50 mouse cellular contexts compared by ENCODE assay signal in genomic region chr3:53854831-53855230, GRCm38 (mm10). TPM values are rescaled to one million over a fixed set of nuclear protein-coding genes. Genes with fewer than 3 reads are reported as not detected.
"Had no signal": no experiment of that assay in that cellular context is flagged by ENCODE, and none has a peak within 500 bp of the region (broad histone marks: within the 10 kb centered on the region; RNA-seq: fewer than 3 reads in every experiment).

No protein-coding gene starts in this region.

- DNase-seq: heart, postnatal 10 days; heart, postnatal 36 days; heart, postnatal 4 days; kidney, adult 11 months; kidney, adult 18-20 months; kidney, adult 2 months; kidney, adult 8-10 months; kidney, adult 9 months; kidney, postnatal 10 days; kidney, postnatal 14 days; kidney, postnatal 25 days; kidney, postnatal 36 days; kidney, postnatal 4 days; layer of hippocampus, adult 9-11 months; layer of hippocampus, postnatal 36 days had no signal

- H3K4me3 ChIP-seq: heart, embryonic 10.5 days; heart, embryonic 12.5 days; heart, embryonic 13.5 days; heart, embryonic 15.5 days; hindbrain, embryonic 10.5 days; hindbrain, embryonic 12.5 days; hindbrain, embryonic 13.5 days; hindbrain, embryonic 15.5 days; intestine, embryonic 15.5 days; kidney, embryonic 15.5 days; layer of hippocampus, adult 2 months had no signal

- ATAC-seq: hindbrain, embryonic 16.5 days; hindbrain, postnatal 0 days; inflammation-experienced regulatory T-cells, adult 6 months; intestine, embryonic 15.5 days; intestine, embryonic 16.5 days had no signal

- H3K9ac ChIP-seq: heart, embryonic 12.5 days; heart, embryonic 13.5 days; heart, embryonic 15.5 days; hindbrain, embryonic 12.5 days; hindbrain, embryonic 13.5 days; hindbrain, embryonic 14.5 days; hindbrain, embryonic 15.5 days; intestine, embryonic 15.5 days; kidney, embryonic 15.5 days had no signal

- H3K9me3 ChIP-seq: heart, embryonic 10.5 days; heart, embryonic 12.5 days; heart, embryonic 13.5 days; heart, embryonic 15.5 days; hindbrain, embryonic 10.5 days; hindbrain, embryonic 12.5 days; hindbrain, embryonic 13.5 days; hindbrain, embryonic 15.5 days; intestine, embryonic 15.5 days; kidney, embryonic 15.5 days had no signal

- H3K4me2 ChIP-seq: heart, embryonic 11.5 days; heart, embryonic 12.5 days; heart, embryonic 13.5 days; heart, embryonic 15.5 days; hindbrain, embryonic 12.5 days; hindbrain, embryonic 13.5 days; hindbrain, embryonic 14.5 days; hindbrain, embryonic 15.5 days; intestine, embryonic 15.5 days; kidney, embryonic 15.5 days had no signal

- H3K4me1 ChIP-seq: heart, embryonic 10.5 days; heart, embryonic 12.5 days; heart, embryonic 13.5 days; heart, embryonic 15.5 days; hindbrain, embryonic 10.5 days; hindbrain, embryonic 12.5 days; hindbrain, embryonic 13.5 days; hindbrain, embryonic 15.5 days; intestine, embryonic 15.5 days; kidney, embryonic 15.5 days had no signal

- H3K27me3 ChIP-seq: heart, embryonic 12.5 days; heart, embryonic 13.5 days; heart, embryonic 15.5 days; hindbrain, embryonic 12.5 days; hindbrain, embryonic 13.5 days; hindbrain, embryonic 15.5 days; intestine, embryonic 15.5 days; kidney, embryonic 15.5 days had no signal

- H3K27ac ChIP-seq: heart, embryonic 10.5 days; heart, embryonic 13.5 days; heart, embryonic 15.5 days; hindbrain, embryonic 10.5 days; hindbrain, embryonic 12.5 days; hindbrain, embryonic 13.5 days; hindbrain, embryonic 14.5 days; hindbrain, embryonic 15.5 days; hindbrain, postnatal 0 days; intestine, embryonic 15.5 days; kidney, embryonic 15.5 days; kidney, postnatal 0 days; layer of hippocampus, adult 2 months had no signal

RNA-seq across cellular contexts. Expression of gene Gm10985, which starts 9.9 kb away (rescaled TPM):
- total RNA-seq: heart, postnatal 10 days; heart, postnatal 25 days; heart, postnatal 36 days; heart, postnatal 4 days; hematopoietic stem cell, adult 5-6 weeks; hindbrain, postnatal 0 days; layer of hippocampus, adult 18-20 months; layer of hippocampus, adult 2 months; layer of hippocampus, adult 8-10 months; layer of hippocampus, postnatal 10 days; layer of hippocampus, postnatal 14 days; layer of hippocampus, postnatal 25 days; layer of hippocampus, postnatal 36 days; left cerebral cortex, adult 18-20 months had no signal
- polyA plus RNA-seq: heart, embryonic 10.5 days; heart, embryonic 11.5 days; heart, embryonic 12.5 days; heart, embryonic 13.5 days; heart, embryonic 14.5 days; heart, embryonic 15.5 days; heart, embryonic 16.5 days; heart, postnatal 0 days; hindbrain, embryonic 10.5 days; hindbrain, embryonic 11.5 days; hindbrain, embryonic 12.5 days; hindbrain, embryonic 13.5 days; hindbrain, embryonic 14.5 days; hindbrain, embryonic 15.5 days; hindbrain, embryonic 16.5 days; hindbrain, postnatal 0 days; inflammation-experienced regulatory T-cells, adult 6 months; intestine, embryonic 14.5 days; intestine, embryonic 15.5 days; intestine, embryonic 16.5 days; intestine, postnatal 0 days; kidney, adult 2 months; kidney, embryonic 14.5 days; kidney, embryonic 15.5 days; kidney, embryonic 16.5 days; kidney, postnatal 0 days; large intestine, adult 2 months had no signal
